Mouse (Mus musculus): ENCODE measurements at regions not wholly inside any gene's neighbourhood (a gene's known extent, or its start where the extent isn't known, plus 50 kb on each side); places are given as distances from the start of the nearest gene placed in this dataset.

DNA sequence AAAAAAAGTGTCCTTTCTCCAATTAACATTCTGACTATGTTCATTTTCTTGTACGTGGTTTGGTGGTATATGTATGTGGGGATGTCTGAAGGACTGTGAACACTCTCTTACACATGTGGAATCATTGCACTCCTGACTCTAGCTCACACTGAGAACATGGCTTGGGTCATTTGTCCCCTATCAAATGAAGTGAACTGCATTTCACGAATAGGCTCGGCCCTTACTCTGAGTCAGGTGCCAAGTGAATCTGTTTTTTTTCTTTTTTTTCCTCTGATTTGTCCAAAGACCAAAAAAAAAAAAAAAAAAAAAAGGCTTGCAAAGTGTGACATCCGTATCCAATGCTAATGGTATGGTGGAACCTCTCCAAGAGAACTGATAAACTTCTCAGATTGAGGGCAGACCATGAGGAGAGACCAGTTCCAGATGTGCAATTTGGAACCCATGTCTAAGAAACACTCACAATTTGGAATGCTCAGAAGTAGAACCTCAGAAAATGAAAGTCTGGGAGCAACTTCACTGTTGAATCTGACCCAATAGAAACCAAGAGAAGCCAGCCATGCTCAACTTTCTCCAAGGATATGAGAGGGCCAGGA, 631.7 kb upstream of the Fam160b2 start:
- DNase-seq (ENCODE audit: low spot score) = no peak

DNA sequence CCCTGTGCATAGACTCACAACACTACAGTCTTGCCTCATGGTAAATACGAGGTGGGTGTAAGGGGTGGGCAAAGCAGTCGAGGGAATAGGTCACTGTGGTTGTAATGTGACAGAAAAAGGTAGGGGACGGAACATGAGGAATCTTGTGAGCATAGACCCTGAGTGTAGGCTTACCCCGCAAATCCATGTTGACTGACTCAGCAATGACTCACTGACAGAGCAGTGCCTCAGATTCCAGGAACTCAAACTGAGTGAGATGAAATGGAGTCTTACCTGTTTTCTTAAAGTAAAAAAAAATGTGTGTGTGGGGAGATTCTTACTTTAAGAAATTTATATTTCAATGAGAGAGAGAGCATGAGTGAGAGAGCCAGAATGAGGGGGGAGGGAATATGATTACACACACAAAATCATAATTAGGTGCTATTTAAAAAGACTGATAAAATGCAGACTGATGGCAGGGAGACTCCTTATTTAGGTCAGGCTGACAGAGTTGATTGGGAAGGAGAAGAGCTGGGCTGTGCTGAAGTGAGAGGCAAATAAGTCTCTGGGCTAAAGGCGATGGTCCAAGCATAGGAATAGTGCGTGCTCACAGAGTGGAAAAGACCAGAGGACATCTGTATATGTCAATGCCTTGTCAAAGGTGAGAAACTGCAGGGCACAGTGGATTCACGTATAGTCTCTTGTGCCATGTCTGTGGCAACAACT, 631.0 kb upstream of the Fam160b2 start:
- DNase-seq (ENCODE audit: low spot score) = no peak

DNA sequence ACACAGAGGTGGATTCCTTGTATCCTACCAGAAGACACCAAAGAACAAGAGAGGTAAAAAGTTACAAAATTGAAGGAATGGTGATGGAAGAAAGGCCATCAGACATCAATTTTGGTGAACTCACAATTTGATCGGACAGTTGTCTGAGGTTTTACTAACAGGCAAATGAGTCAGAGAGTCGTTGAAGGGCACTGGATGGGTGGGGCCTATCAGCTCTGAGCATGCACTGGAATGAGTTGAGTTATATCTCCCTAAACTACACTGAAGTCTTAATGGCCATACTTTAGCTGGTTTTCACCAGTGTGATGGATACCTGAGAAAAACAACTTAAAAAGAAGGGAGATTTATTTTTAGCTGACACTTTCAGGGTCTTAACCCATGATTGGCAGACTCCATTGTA, 630.3 kb upstream of the Fam160b2 start:
- DNase-seq (ENCODE audit: low spot score) = no peak

DNA sequence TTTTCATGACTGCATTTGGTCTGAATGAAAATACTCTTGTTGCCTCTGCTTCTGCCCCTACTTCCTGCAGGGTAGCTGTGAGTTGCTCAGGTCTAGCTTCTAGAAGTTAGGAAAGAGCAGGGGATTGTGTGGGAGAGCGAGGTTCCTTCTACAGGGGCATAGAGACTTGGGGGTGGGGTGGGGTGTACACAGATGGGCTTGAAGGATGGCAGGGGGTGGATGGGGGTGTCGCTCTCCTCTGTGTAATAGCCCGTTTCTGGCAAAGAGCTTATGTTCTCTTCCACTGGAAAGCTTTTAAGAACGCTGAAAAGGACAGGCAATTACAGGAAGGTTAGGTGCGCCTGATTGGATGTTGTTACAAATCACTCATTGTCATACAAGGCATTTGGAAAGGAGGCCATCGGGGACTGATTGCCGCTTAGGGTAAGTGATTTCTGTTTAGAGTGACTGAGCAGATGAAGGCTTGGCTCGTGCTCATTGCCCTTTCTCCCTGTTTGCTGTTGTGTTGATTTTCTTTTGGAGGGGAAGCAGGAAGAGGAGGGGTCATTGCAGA, 629.3 kb upstream of the Fam160b2 start:
- DNase-seq (ENCODE audit: low spot score) = no peak

DNA sequence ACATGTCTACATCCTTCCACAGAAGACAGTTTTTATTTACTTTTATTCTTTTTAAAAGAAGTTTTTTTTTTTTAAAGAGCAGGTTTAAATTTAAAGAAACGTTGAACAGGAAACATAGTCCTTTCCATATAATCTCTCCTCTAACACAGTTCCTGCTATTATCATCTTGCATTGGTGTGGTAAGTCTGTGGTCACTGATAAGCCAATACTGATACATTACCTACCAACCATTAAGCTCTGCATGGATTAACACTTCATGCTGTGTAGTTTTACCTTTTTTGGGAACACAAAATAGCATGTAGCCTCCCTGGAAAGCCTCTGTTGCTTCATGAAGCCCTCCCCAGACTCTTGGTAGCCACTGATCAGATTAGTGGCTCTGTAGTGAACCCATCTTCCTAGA, 617.4 kb upstream of the Fam160b2 start:
- no peak for DNase-seq (ENCODE audit: low spot score)

DNA sequence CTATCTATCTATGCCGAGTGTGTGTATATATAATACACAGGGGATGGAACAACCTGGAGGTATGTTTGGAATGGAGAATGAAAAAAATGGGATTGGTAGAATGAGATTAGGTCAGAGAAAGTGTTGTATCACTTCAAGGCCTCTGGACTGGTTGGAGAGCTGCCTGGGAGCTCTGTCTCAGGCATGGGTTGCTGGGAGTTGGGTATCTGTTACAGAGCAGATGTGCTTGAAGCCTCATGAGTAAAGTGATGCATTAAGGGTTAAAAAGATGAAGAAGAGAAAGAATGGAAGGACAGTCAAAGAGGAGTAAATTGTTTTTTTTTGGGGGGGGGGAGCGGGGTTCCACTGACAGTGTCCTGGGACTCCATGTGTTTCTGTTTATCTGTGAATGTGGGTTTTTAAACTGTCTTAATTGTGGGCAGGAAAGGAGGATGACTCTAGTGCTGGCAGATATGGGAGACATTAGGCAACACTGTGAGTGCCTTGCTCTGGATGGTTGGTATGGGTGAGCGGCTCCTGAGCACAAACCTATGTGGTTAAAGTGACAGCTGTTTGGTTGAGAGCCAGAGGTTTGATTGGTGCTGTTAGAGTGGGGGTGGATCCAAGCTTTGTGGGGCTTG, 611.8 kb upstream of the Fam160b2 start:
- no peak for DNase-seq (ENCODE audit: low spot score)

DNA sequence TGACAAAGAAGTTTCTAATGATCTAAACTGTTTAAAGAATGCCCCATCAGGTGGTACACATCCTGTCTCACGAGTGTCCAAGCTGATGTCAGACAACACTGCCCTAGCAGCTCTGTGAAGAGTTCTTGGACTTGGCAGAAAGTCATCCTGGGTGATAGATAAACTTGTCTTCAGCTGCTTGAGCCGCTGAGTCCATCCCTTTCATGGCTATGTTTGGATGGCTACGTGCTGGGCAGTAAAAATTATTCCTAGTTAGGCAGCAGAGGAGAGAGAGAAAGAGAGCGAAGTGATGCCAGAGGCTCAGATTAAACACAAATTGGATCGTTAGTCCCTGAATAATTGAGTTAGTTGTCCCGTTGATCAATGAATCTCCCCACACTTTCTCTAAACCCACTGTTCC, 603.8 kb upstream of the Fam160b2 start:
- DNase-seq (ENCODE audit: low spot score) = no peak

DNA sequence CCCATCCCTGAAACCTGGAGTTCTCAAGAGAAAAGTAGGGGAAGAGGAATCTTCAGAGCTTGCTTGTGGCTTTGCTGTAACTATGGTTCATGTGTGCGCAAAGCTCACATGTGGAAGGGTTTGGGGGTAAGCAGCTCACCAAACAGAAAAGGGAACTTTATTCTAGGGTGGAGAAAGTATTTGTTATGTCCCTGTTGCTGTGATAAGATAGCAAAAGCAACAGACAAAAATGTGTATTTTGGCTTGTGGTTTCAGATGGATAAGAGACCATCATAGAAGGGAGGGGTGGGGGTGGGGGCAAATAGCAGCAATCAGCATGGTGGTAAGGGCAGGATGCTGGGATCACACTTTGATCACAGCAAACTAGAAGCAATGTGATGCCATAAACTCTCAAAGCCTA, 601.3 kb upstream of the Fam160b2 start:
- no peak for DNase-seq (ENCODE audit: low spot score)

DNA sequence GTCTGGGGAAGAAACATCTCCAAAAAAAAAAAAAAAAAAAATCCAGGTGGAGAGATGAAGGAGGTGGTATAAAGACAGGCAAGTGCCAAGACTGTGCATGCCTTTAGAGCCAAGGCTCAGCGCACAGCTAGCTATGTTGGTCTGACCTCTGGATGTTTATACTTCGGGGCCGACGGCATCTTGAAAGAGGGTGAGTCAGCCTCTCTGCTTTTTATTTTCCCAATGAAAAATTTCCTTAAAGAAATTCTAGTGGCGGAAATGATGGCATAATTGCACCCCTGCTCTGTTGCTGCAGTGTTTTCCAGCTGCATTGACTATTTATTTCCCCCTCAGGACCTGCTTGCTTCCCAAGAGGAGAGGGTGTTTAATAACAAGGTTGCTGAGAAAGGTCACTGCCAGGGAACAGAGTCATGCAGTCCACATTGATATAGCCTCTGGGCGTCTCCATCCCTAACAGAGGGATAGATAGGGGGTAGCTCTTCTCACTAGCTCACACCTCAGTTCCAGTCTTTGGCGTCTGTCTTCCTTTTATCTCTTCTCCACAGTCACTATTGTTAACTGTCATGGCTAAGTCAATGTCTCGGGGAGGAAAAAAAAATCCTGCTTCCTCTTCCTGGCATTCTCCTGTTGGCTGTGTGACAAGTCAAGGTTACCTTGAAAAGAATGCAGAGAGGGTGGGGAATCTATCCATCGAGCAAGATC, 599.7 kb upstream of the Fam160b2 start:
- no peak for DNase-seq (ENCODE audit: low spot score)

DNA sequence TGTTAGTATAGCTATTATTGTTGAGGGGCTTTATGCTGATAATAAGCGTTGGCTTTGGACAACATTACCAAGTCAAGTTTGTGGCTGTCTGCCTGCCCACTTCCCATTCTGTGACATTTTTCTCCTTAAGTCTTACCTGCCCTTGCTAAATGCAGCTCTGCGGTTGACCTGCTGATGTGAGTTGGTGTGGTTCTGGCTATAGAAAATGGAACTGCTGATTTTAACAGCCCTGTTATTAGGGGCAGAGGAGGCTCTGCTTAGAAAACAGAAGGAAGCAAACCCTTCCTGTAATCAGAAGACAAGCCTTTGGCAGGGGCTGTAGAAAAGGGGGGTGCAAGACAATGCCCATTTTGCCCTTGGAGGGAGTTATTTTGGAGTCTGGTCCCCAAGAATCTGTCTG, 594.6 kb upstream of the Fam160b2 start:
- no peak for DNase-seq (ENCODE audit: low spot score)

DNA sequence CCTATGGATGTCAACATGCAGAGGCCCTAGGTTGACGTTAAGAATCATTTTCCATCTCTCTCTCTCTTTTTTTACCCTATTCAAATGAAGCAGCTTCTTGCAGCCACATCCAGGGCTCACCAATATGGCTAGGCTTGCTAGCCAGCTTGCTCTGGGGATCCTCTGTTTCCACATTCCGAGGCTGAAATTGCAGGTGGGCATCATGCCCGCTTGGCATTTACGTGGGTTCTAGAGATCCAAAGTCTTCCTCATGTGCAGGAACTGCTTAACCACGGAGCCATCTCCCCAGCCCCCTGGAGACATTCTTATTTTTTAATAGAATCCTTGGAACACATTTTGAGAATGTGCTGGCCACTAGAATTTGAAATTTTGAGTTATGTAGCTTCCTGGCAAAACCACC, 592.9 kb upstream of the Fam160b2 start:
- DNase-seq (ENCODE audit: low spot score) = no peak

DNA sequence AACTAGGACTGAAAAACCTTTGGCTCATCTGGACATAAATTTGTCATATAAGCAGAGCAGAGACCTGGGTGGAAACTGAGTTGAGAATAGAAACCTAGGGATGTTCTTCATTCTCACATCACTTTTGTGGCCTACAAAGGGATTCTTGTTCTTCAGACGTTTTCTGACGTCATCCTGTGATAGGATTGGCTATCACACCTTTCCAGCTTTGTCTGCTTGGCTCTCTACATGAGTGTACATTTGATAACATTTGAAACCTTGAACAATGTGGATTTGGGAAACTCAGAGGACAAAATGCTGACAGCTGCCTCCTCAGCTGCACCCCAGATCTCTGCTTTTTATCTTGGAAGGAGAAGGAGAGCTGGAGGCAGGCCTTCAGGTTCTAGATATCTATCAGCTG, 589.7 kb upstream of the Fam160b2 start:
- DNase-seq (ENCODE audit: low spot score) = no peak

DNA sequence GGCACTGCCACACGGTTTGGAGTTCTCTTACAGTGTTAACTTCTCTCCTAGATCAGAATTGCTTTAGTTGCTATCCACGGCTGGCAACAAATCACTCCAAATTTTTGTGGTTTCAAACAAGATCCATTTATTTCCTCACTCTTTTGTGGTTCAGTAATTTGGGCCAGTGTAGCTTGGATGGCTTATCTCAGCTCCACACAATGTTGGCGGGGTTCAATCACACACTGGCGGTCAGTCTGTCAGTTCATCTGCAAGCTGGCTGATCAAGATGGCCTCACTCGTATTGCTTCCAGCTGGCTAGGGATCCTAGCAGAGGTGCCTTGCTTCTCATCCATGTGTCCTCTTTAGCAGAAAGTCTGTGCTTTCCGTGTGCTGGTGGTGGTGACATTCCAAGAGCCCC, 577.7 kb upstream of the Fam160b2 start:
- DNase-seq (ENCODE audit: low spot score) = no peak

DNA sequence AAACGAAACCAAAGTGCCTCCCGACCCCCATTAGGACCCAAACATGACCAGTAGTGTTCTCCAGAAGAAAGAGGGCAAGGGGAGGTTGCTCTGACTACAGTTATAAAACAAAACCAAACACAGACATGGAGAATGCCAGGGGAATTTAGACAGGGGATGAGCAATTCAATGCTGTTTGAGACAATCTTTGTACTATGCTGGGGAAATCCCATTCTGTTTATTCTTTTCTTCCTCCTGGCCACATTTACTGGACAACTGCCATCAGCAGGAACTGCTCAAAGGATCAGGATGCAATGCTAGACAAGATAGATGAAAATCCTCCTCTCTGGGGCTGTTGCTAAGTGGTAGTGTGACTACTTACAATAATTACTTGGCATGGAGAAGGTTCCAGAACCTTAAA, 574.5 kb upstream of the Fam160b2 start:
- no peak for DNase-seq (ENCODE audit: low spot score)

DNA sequence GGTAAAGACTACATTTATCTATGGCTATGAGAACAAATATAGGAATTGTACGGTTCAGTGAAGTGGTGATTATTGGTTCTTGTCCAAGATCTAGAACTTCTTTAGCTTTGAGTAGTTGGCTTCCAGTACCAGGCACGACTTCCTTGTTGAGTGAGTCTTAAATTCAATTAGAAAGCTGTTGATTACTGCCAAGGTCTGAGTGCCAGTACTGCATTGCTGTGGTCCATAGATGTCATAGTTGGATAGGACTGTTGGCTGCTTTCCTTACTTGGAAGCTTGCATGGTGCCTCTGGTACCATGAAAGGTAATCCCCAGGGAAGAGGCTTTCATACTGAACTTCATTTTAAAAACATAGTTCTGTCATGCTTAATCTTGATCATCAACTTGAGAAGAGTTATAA, 559.9 kb upstream of the Fam160b2 start:
- DNase-seq (ENCODE audit: low spot score) = no peak

DNA sequence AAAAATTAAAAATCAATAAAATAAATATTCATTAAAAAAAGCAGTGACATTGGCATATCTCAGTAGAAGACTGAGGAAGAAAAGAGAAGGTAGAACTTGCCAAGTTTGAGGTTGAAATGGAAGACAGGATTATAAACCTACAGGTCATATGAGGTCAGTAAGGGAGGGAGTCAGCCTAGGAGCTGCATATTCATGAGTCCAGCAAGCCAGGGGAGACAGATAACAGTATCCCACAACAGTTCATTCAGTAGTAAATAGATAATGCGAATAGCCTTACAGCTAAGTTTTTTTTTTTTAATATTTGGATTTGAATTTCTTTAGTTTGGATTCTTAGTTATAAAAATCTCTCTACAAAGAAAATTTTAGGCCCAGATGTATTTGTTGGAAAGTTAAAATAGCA, 542.8 kb upstream of the Fam160b2 start:
- DNase-seq (ENCODE audit: low spot score) = no peak

DNA sequence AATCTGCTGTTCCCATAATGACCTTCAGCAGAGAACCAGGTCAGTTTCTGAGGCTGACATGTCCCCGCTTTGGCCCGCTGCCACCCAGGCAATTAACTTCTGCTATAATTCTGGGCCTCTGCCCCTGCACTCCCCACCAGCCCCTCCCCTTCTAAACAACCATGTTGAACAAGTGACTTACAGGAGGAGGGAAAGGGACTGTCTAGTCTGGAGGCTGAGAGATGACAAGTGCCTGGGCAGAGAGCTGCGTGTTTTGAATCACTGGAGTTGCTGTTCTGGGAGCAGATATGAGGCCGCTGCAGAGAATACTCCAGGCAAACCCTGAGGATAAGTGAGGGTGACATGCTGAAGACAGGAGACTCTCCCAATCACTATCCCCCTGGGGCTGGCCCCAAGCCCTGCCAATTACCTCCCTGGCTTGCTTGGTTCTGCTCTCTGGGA, 530.2 kb upstream of the Fam160b2 start:
- no peak for DNase-seq (ENCODE audit: low spot score)

DNA sequence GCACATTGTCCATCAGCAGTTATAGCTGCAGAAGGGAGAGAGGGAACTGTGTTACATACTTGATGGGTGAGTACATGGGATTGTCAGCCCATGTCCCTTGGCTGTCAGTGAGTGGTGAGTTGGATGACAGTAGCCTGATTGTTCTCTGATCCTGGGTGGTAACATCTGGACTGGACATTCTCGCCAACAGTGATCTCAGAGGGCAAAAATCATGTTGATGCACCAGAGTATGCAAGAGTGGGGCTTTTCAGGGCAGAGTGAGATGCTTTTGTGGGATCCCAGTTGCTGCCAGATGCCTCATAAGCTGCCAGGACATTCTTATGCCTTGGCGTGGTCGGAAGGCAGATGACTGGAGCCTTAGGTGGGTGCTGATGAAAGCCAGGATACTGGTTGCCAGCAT, 528.9 kb upstream of the Fam160b2 start:
- DNase-seq (ENCODE audit: low spot score) = no peak

DNA sequence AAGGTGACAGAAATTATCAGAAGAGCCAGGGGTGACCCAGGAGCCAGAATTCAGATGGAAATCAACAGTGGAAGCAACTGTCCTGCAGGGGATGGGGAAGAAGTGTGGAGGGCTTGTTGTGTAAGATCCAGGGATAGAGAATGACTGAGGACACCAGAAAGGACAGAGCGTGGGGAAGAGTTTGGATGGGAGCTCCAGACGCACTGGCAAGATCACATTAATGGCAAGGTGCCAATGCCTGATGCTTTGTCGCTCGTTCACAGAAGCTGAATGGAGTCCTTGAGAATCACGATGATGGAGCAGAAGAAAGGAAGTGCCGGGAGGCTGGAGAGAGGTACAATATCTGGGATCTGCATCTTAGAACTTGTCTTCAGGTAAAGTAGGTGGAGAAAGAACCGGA, 519.0 kb upstream of the Fam160b2 start:
- DNase-seq (ENCODE audit: low spot score) = no peak

DNA sequence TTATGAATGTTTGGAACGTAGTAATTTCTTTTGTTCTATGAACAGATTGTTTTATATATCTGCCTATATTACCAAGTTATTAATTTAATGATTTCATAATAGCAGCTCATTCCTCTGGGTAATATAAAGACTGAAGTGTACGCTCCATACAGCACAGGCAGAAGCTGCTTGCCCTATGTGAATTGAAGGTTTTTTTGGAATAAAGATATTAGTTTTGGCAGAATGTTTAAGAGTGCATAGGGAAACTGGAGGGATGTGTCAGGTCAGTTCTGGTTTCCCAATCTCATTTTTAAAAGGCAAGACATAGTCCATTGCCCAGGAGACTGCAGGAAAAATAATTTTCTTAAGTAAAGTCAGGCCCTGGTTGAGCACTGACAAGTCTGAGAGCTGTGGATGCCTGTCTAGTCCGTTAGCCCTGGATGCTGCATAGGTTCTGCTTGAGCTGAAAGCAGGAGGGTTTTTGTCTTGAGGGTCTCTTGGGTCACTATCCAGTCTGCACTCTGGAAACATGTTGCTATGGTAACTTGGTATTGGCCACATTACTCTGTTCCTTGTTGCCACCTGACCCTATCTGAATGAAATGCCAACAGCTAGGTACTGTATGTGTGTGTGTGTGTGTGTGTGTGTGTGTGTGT, 516.3 kb upstream of the Fam160b2 start:
- no peak for DNase-seq (ENCODE audit: low spot score)

DNA sequence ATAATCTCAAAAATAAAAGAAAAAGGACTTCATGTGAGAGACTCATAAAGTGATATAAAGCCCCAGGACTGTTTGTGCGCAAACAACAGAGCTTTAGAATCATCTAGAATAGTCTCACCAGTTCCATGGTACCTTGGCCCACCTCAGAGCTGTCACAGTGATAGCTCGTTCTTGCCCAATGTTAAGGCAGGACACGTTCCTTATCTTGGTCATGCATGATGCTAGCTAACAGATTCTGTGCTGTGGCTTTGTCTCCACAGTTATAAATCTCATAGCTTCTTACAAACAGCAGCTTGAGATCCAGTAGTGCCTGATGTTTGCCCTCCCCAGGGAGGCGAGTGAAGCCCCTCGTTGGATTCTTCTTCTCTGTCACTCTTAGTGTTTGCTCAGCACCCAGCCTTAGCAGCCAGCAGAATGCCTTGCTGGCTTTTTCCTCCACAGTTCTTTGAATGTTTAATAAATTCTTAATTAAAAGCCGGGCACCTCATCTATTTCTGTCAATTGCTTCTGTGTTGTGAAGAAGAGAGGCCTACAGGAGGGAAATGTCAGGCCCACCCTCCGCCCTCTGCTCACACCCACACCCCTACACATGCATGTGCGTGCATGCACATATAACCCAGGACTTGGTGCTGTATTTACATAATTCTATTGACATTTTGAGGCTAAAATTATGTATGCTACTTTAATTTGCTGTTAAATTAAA, 515.6 kb upstream of the Fam160b2 start:
- DNase-seq (ENCODE audit: low spot score) = no peak

DNA sequence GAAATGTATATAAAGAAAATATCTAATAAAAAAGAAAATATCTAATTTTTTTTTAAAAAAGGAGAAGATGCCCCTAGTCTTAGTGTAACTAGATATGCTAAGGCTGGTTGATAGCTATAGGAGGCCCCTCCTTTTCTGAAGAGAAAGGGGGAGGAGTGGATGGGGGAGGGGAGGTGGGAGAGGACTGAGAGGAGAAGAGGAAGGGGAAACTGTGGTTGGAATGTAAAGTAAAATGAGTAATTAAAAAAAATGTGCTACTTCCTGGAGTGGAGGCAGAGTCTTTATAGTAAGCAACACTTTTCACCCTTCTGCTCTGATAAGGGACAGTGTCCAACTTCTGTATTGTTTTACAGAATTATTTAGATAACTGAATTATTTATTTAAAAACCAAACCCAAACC, 513.6 kb upstream of the Fam160b2 start:
- no peak for DNase-seq (ENCODE audit: low spot score)
